Mouse (Mus musculus) lung, adult 2 months (tissue): Measurements from ENCODE around the gene Gm28635.

ENCODE experiments used
- CTCF ChIP-seq: fragments of 200-500 bp; IDR thresholded peaks from 2 replicates; pipeline ENCODE4 v1.5.1; 2011; ENCODE audit warnings: mild to moderate bottlenecking, low read length, control low read depth; ENCODE audit not compliant: insufficient read depth
- POLR2A ChIP-seq: fragments of 200-500 bp; IDR thresholded peaks from 2 replicates; pipeline ENCODE4 v1.6.1; 2011; ENCODE audit warnings: low read depth, mild to moderate bottlenecking, control low read depth, low read length, borderline replicate concordance; ENCODE audit errors: extremely low read depth

- TF ChIP-seq CTCF (no peak), POLR2A (no peak)
These were observed 34.1 kb upstream of the Gm28635 start for GRCm38 (mm10) chr2:84711898-84712297.
